Mouse (Mus musculus): ENCODE results near the gene Saxo1. TPM values are rescaled to one million over a fixed set of nuclear protein-coding genes. Genes with fewer than 3 reads are reported as not detected.

The Saxo1 gene
- polyA plus RNA-seq, 1 experiment from 2014 or later, result not detected

- no peaks in the 10 kb centered on the region for H3K9me3 ChIP-seq (replicated peaks; ENCODE audit: control insufficient read depth, low read length)
- H3K4me2 ChIP-seq (ENCODE audit: low read depth, low read length), result no peak overlapping the region
- WGBS, result 63% methylated on average over 6 of the region's 6 CpGs
- H3K9ac ChIP-seq (ENCODE audit: low read length), result no peak overlapping the region
- no peaks in the 10 kb centered on the region for H3K27me3 ChIP-seq (ENCODE audit: control insufficient read depth, insufficient read depth, low read length)
- no peaks in the 10 kb centered on the region for H3K36me3 ChIP-seq (ENCODE audit: control insufficient read depth, insufficient read depth)
- H3K4me1 ChIP-seq (ENCODE audit: control insufficient read depth, insufficient read depth, low read length), result no peaks in the 10 kb centered on the region
- no peak for ATAC-seq (replicated peaks; ENCODE audit: extremely low read depth, insufficient read depth, low FRiP score)
- H3K27ac ChIP-seq (ENCODE audit: low read length), result no peak overlapping the region
- no peak overlapping the region for H3K4me3 ChIP-seq (ENCODE audit: low read length)
Observed at GRCm38 (mm10) chr4:86504656-86505055, 53.5 kb downstream of the Saxo1 start.

DNA sequence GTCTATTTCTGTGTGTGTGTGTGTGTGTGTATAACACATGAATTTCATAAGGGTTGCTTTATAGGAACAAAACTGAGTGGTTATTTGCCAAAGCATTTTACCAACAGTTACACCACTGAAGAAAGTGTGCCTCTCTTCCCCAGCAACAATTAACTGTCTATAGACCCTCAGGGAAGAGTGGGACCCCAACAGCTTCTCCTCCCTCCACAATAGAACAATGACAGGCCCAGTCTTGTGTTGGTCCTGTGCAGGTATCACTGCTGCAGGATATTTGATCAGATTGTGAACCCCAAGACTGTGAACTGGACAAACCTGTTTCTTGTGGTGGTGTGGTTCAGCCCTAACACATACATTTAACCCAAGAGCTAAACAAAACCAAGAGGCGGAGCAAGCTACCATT is 58.6 kb downstream of the Saxo1 start:
- no peak overlapping the region for H3K27ac ChIP-seq (ENCODE audit: low read length)
- H3K27me3 ChIP-seq (ENCODE audit: control insufficient read depth, insufficient read depth, low read length), result no peaks in the 10 kb centered on the region
- no peak for ATAC-seq (replicated peaks; ENCODE audit: extremely low read depth, insufficient read depth, low FRiP score)
- H3K4me1 ChIP-seq (ENCODE audit: control insufficient read depth, insufficient read depth, low read length), result no peaks in the 10 kb centered on the region
- no peaks in the 10 kb centered on the region for H3K9me3 ChIP-seq (replicated peaks; ENCODE audit: control insufficient read depth, low read length)
- H3K4me3 ChIP-seq (ENCODE audit: low read length), result no peak overlapping the region
- 89% methylated on average over 1 of the region's 1 CpGs for WGBS
- H3K9ac ChIP-seq (ENCODE audit: low read length), result no peak overlapping the region
- no peak overlapping the region for H3K4me2 ChIP-seq (ENCODE audit: low read depth, low read length)
- no peaks in the 10 kb centered on the region for H3K36me3 ChIP-seq (ENCODE audit: control insufficient read depth, insufficient read depth)

- Histone ChIP-seq H3K27ac (ENCODE audit: low read length) (no peak overlapping the region), H3K9ac (ENCODE audit: low read length) (no peak overlapping the region), H3K9me3 (replicated peaks; ENCODE audit: control insufficient read depth, low read length) (peaks cover 3% of the 10 kb centered on the region; the same call in 1 of the 2 replicates), H3K4me2 (ENCODE audit: low read depth, low read length) (no peak overlapping the region), H3K27me3 (ENCODE audit: control insufficient read depth, insufficient read depth, low read length) (no peaks in the 10 kb centered on the region), H3K4me3 (ENCODE audit: low read length) (no peak overlapping the region), H3K36me3 (ENCODE audit: control insufficient read depth, insufficient read depth) (no peaks in the 10 kb centered on the region), H3K4me1 (ENCODE audit: control insufficient read depth, insufficient read depth, low read length) (no peaks in the 10 kb centered on the region)
- 39% methylated on average over 5 of the region's 5 CpGs for WGBS
- peak; percentile 63 for ATAC-seq (replicated peaks; ENCODE audit: extremely low read depth, insufficient read depth, low FRiP score)
Observed at GRCm38 (mm10) chr4:86498754-86499153, 59.4 kb downstream of the Saxo1 start.

GRCm38 (mm10) chr4:86489128-86489527 is 69.0 kb downstream of the Saxo1 start:
- no peak overlapping the region for H3K4me2 ChIP-seq (ENCODE audit: low read depth, low read length)
- WGBS, result 71% methylated on average over 5 of the region's 5 CpGs
- H3K27ac ChIP-seq (ENCODE audit: low read length), result no peak overlapping the region
- no peak for ATAC-seq (replicated peaks; ENCODE audit: extremely low read depth, insufficient read depth, low FRiP score)
- peaks cover 3% of the 10 kb centered on the region; the same call in 1 of the 2 replicates for H3K9me3 ChIP-seq (replicated peaks; ENCODE audit: control insufficient read depth, low read length)
- H3K4me3 ChIP-seq (ENCODE audit: low read length), result no peak overlapping the region
- H3K9ac ChIP-seq (ENCODE audit: low read length), result no peak overlapping the region
- H3K4me1 ChIP-seq (ENCODE audit: control insufficient read depth, insufficient read depth, low read length), result no peaks in the 10 kb centered on the region
- no peaks in the 10 kb centered on the region for H3K36me3 ChIP-seq (ENCODE audit: control insufficient read depth, insufficient read depth)
- no peaks in the 10 kb centered on the region for H3K27me3 ChIP-seq (ENCODE audit: control insufficient read depth, insufficient read depth, low read length)

DNA sequence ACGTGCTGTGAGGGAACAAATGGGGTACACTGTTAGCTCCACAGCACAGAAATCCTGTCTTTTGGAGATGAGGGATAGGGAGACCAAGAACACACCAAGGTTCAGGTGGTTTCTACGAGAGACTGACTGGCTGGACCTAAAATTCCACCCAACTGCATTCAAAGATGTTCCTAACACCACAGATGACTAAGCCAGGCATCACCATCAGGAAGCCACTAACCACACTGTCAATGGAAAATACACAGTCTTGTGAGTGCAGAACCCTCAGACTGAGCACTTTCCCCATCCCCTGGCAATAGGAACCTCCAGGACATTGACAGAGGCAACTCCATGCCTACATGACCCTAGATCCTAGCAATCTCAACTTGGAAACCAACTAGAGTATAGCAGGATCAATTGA is 71.2 kb downstream of the Saxo1 start:
- no peak for ATAC-seq (replicated peaks; ENCODE audit: extremely low read depth, insufficient read depth, low FRiP score)
- no peaks in the 10 kb centered on the region for H3K9me3 ChIP-seq (replicated peaks; ENCODE audit: control insufficient read depth, low read length)
- no peak overlapping the region for H3K4me3 ChIP-seq (ENCODE audit: low read length)
- WGBS, result 84% methylated on average over 2 of the region's 2 CpGs
- no peaks in the 10 kb centered on the region for H3K4me1 ChIP-seq (ENCODE audit: control insufficient read depth, insufficient read depth, low read length)
- H3K36me3 ChIP-seq (ENCODE audit: control insufficient read depth, insufficient read depth), result no peaks in the 10 kb centered on the region
- no peaks in the 10 kb centered on the region for H3K27me3 ChIP-seq (ENCODE audit: control insufficient read depth, insufficient read depth, low read length)
- no peak overlapping the region for H3K9ac ChIP-seq (ENCODE audit: low read length)
- H3K4me2 ChIP-seq (ENCODE audit: low read depth, low read length), result no peak overlapping the region
- no peak overlapping the region for H3K27ac ChIP-seq (ENCODE audit: low read length)

- no peak overlapping the region for H3K4me3 ChIP-seq (ENCODE audit: low read length)
- ATAC-seq (replicated peaks; ENCODE audit: extremely low read depth, insufficient read depth, low FRiP score), result no peak
- WGBS, result 83% methylated on average over 4 of the region's 4 CpGs
- H3K4me2 ChIP-seq (ENCODE audit: low read depth, low read length), result no peak overlapping the region
- no peak overlapping the region for H3K9ac ChIP-seq (ENCODE audit: low read length)
- H3K27ac ChIP-seq (ENCODE audit: low read length), result no peak overlapping the region
- H3K9me3 ChIP-seq (replicated peaks; ENCODE audit: control insufficient read depth, low read length), result no peaks in the 10 kb centered on the region
- no peaks in the 10 kb centered on the region for H3K36me3 ChIP-seq (ENCODE audit: control insufficient read depth, insufficient read depth)
- no peaks in the 10 kb centered on the region for H3K4me1 ChIP-seq (ENCODE audit: control insufficient read depth, insufficient read depth, low read length)
- H3K27me3 ChIP-seq (ENCODE audit: control insufficient read depth, insufficient read depth, low read length), result no peaks in the 10 kb centered on the region
Observed at GRCm38 (mm10) chr4:86486491-86486890, 71.6 kb downstream of the Saxo1 start.

DNA sequence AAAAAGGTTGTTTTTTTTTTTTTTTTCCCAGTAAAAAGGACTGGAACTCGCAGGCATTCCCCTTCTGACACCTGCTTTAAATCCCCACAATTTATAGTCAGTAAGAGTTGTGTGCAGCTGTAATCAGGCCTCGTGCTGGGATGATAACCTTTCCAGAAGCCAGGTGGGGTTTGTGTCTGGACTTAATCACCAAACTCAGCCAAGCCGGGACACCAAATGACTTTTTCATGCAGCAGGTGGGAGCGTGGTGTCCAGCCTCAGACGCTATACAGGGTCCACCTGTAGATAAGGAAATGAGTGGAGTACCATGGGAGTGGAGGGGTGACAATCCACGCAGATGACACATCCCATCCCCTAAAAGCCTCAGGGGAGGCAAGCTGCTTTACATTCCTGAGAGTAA is 73.1 kb downstream of the Saxo1 start:
- Histone ChIP-seq H3K27me3 (ENCODE audit: control insufficient read depth, insufficient read depth, low read length) (no peaks in the 10 kb centered on the region), H3K9ac (ENCODE audit: low read length) (no peak overlapping the region), H3K27ac (ENCODE audit: low read length) (no peak overlapping the region), H3K4me1 (ENCODE audit: control insufficient read depth, insufficient read depth, low read length) (no peaks in the 10 kb centered on the region), H3K4me3 (ENCODE audit: low read length) (no peak overlapping the region), H3K9me3 (replicated peaks; ENCODE audit: control insufficient read depth, low read length) (no peaks in the 10 kb centered on the region), H3K4me2 (ENCODE audit: low read depth, low read length) (no peak overlapping the region), H3K36me3 (ENCODE audit: control insufficient read depth, insufficient read depth) (no peaks in the 10 kb centered on the region)
- ATAC-seq (replicated peaks; ENCODE audit: extremely low read depth, insufficient read depth, low FRiP score), result no peak
- 42% methylated on average over 6 of the region's 6 CpGs for WGBS

GRCm38 (mm10) chr4:86483686-86484085 is 74.4 kb downstream of the Saxo1 start:
- 78% methylated on average over 8 of the region's 8 CpGs for WGBS
- no peak overlapping the region for H3K9ac ChIP-seq (ENCODE audit: low read length)

GRCm38 (mm10) chr4:86483013-86483615 is 75.0 kb downstream of the Saxo1 start:
- Histone ChIP-seq H3K27ac (ENCODE audit: low read length) (no peak overlapping the region), H3K27me3 (ENCODE audit: control insufficient read depth, insufficient read depth, low read length) (no peaks in the 10 kb centered on the region), H3K9ac (ENCODE audit: low read length) (no peak overlapping the region), H3K36me3 (ENCODE audit: control insufficient read depth, insufficient read depth) (no peaks in the 10 kb centered on the region), H3K4me3 (ENCODE audit: low read length) (no peak overlapping the region), H3K4me2 (ENCODE audit: low read depth, low read length) (no peak overlapping the region), H3K4me1 (ENCODE audit: control insufficient read depth, insufficient read depth, low read length) (no peaks in the 10 kb centered on the region), H3K9me3 (replicated peaks; ENCODE audit: control insufficient read depth, low read length) (no peaks in the 10 kb centered on the region)
- no peak for ATAC-seq (replicated peaks; ENCODE audit: extremely low read depth, insufficient read depth, low FRiP score)
- WGBS, result 79% methylated on average over 6 of the region's 6 CpGs

More at GRCm38 (mm10) chr4:86483686-86484085, 74.4 kb downstream of the Saxo1 start:
- H3K9me3 ChIP-seq (replicated peaks; ENCODE audit: control insufficient read depth, low read length), result no peaks in the 10 kb centered on the region
- no peak overlapping the region for H3K4me2 ChIP-seq (ENCODE audit: low read depth, low read length)
- no peaks in the 10 kb centered on the region for H3K27me3 ChIP-seq (ENCODE audit: control insufficient read depth, insufficient read depth, low read length)
- no peak overlapping the region for H3K27ac ChIP-seq (ENCODE audit: low read length)
- H3K4me1 ChIP-seq (ENCODE audit: control insufficient read depth, insufficient read depth, low read length), result no peaks in the 10 kb centered on the region
- ATAC-seq (replicated peaks; ENCODE audit: extremely low read depth, insufficient read depth, low FRiP score), result no peak
- no peak overlapping the region for H3K4me3 ChIP-seq (ENCODE audit: low read length)
- no peaks in the 10 kb centered on the region for H3K36me3 ChIP-seq (ENCODE audit: control insufficient read depth, insufficient read depth)
